Mouse (Mus musculus) testis, adult 2 months (tissue): Measurements from ENCODE around the gene Emilin3.

Experiments
- CTCF ChIP-seq: fragments of 200-500 bp; IDR thresholded peaks from 2 replicates; pipeline ENCODE4 v1.5.1; 2012; ENCODE audit warnings: low read depth, mild to moderate bottlenecking, inconsistent platforms, low read length, moderate library complexity; ENCODE audit not compliant: control insufficient read depth, insufficient read depth, insufficient replicate concordance
- POLR2A ChIP-seq: fragments of 200-500 bp; IDR thresholded peaks from 2 replicates; pipeline ENCODE4 v1.6.1; 2012; ENCODE audit warnings: low read depth, mild to moderate bottlenecking, inconsistent platforms, low read length, moderate library complexity; ENCODE audit not compliant: control insufficient read depth

- TF ChIP-seq CTCF, result no peak
- TF ChIP-seq POLR2A, result no peak
These were observed 448 bp downstream of the Emilin3 start for GRCm38 (mm10) chr2:160911558-160912201.
